Mouse (Mus musculus) lung, postnatal 10 days (tissue): ENCODE data around the gene Pdlim5.
A peak's percentile ranks its signal among the peaks of the same experiment; 100 is the strongest.

Experiments
- DNase-seq: peaks from one replicate; pipeline ENCODE4 v3.0.0; 2021

Pdlim5 gene

GRCm38 (mm10) chr3:142333458-142333857, 62.0 kb downstream of the Pdlim5 start:
- DNase-seq, result no peak

GRCm38 (mm10) chr3:142332716-142333115, 62.8 kb downstream of the Pdlim5 start:
- no peak for DNase-seq

- no peak for DNase-seq
Measured at GRCm38 (mm10) chr3:142331872-142332554, 63.5 kb downstream of the Pdlim5 start.

GRCm38 (mm10) chr3:142330425-142330824, 65.1 kb downstream of the Pdlim5 start:
- DNase-seq, result no peak

- DNase-seq, result no peak
Measured at GRCm38 (mm10) chr3:142323592-142323991, 71.9 kb downstream of the Pdlim5 start.

GRCm38 (mm10) chr3:142321930-142322329, 73.6 kb downstream of the Pdlim5 start:
- DNase-seq, result peak; percentile 64

GRCm38 (mm10) chr3:142318147-142318546, 77.3 kb downstream of the Pdlim5 start:
- peak; percentile 76 for DNase-seq

GRCm38 (mm10) chr3:142316138-142316740, 79.3 kb downstream of the Pdlim5 start:
- DNase-seq, result no peak

GRCm38 (mm10) chr3:142311075-142311474, 84.4 kb downstream of the Pdlim5 start:
- peak; percentile 27 for DNase-seq

GRCm38 (mm10) chr3:142310446-142310845, 85.0 kb downstream of the Pdlim5 start:
- DNase-seq, result no peak

- no peak for DNase-seq
Measured at GRCm38 (mm10) chr3:142295287-142295676, 100.2 kb downstream of the Pdlim5 start.

- peak; percentile 68 for DNase-seq
Measured at GRCm38 (mm10) chr3:142294616-142295286, 100.7 kb downstream of the Pdlim5 start.

- DNase-seq, result no peak
Measured at GRCm38 (mm10) chr3:142293561-142293960, 101.9 kb downstream of the Pdlim5 start.

- DNase-seq, result peak; percentile 75
Measured at GRCm38 (mm10) chr3:142282706-142283105, 112.8 kb downstream of the Pdlim5 start.

GRCm38 (mm10) chr3:142281656-142282055, 113.8 kb downstream of the Pdlim5 start:
- no peak for DNase-seq

GRCm38 (mm10) chr3:142281093-142281445, 114.4 kb downstream of the Pdlim5 start:
- no peak for DNase-seq

- no peak for DNase-seq
Measured at GRCm38 (mm10) chr3:142280366-142281092, 115.0 kb downstream of the Pdlim5 start.

- DNase-seq, result no peak
Measured at GRCm38 (mm10) chr3:142279011-142279410, 116.5 kb downstream of the Pdlim5 start.

GRCm38 (mm10) chr3:142276506-142276905, 119.0 kb downstream of the Pdlim5 start:
- no peak for DNase-seq

- DNase-seq, result no peak
Measured at GRCm38 (mm10) chr3:142274993-142275392, 120.5 kb downstream of the Pdlim5 start.

GRCm38 (mm10) chr3:142274451-142274850, 121.0 kb downstream of the Pdlim5 start:
- DNase-seq, result no peak

GRCm38 (mm10) chr3:142273265-142273664, 122.2 kb downstream of the Pdlim5 start:
- DNase-seq, result no peak

- DNase-seq, result no peak
Measured at GRCm38 (mm10) chr3:142256371-142256770, 139.1 kb downstream of the Pdlim5 start.
